Comparison of ENCODE assay signal across 15 mouse cellular contexts in genomic region chr10:7838036-7838435, GRCm38 (mm10).
"Had no signal": no experiment of that assay in that cellular context is flagged by ENCODE, and none has a peak within 500 bp of the region (broad histone marks: within the 10 kb centered on the region; RNA-seq: fewer than 3 reads in every experiment).

No protein-coding gene starts in this region.

- H3K27ac ChIP-seq: kidney, postnatal 0 days; limb, embryonic 15.5 days; liver, embryonic 13.5 days; lung, embryonic 15.5 days; midbrain, embryonic 13.5 days; stomach, embryonic 15.5 days had no signal

- ATAC-seq: liver, postnatal 0 days; midbrain, embryonic 13.5 days had no signal

- H3K27me3 ChIP-seq: limb, embryonic 15.5 days; midbrain, embryonic 13.5 days; stomach, embryonic 15.5 days had no signal

- H3K36me3 ChIP-seq: limb, embryonic 15.5 days; liver, embryonic 13.5 days; lung, embryonic 15.5 days; midbrain, embryonic 13.5 days; stomach, embryonic 15.5 days had no signal

- H3K9me3 ChIP-seq: limb, embryonic 15.5 days; liver, embryonic 13.5 days; lung, embryonic 15.5 days; midbrain, embryonic 13.5 days; stomach, embryonic 15.5 days had no signal

- H3K4me1 ChIP-seq: midbrain, embryonic 13.5 days; stomach, embryonic 15.5 days had no signal

- H3K9ac ChIP-seq: limb, embryonic 15.5 days; liver, embryonic 13.5 days; liver, postnatal 0 days; lung, embryonic 15.5 days; midbrain, embryonic 13.5 days; stomach, embryonic 15.5 days had no signal

- H3K4me2 ChIP-seq: limb, embryonic 15.5 days; liver, embryonic 13.5 days; lung, embryonic 15.5 days; midbrain, embryonic 13.5 days; stomach, embryonic 15.5 days had no signal

- DNase-seq: kidney, adult 18-20 months; layer of hippocampus, adult 9-11 months; layer of hippocampus, postnatal 36 days; liver, embryonic 13.5 days; lung, postnatal 14 days; right cerebral cortex, postnatal 14 days; spleen, adult 18-20 months; thymus, adult 2 months; thymus, postnatal 36 days had no signal

- H3K4me3 ChIP-seq: limb, embryonic 15.5 days; liver, embryonic 13.5 days; lung, embryonic 15.5 days; midbrain, embryonic 13.5 days; stomach, embryonic 15.5 days had no signal
